Mouse (Mus musculus) embryo, embryonic 9.5 days (tissue): ENCODE data around the gene Scn1b.
A peak's percentile ranks its signal among the peaks of the same experiment; 100 is the strongest.

Experiments
- DNase-seq: peaks from one replicate; pipeline ENCODE4 v3.0.0-alpha.2; 2017; ENCODE audit errors: extremely low spot score

Scn1b gene

GRCm38 (mm10) chr7:31126851-31127724 is at the start of gene Scn1b:
Gene Scn1b (minus strand): TSS chr7:31127003.
- peak; percentile 45 for DNase-seq

- DNase-seq, result no peak
Measured at GRCm38 (mm10) chr7:31175096-31175495, 48.3 kb upstream of the Scn1b start.

GRCm38 (mm10) chr7:31174466-31174865 is 47.7 kb upstream of the Scn1b start:
- DNase-seq, result no peak

- no peak for DNase-seq
Measured at GRCm38 (mm10) chr7:31172238-31172637, 45.4 kb upstream of the Scn1b start.

- no peak for DNase-seq
Measured at GRCm38 (mm10) chr7:31170520-31170919, 43.7 kb upstream of the Scn1b start.

GRCm38 (mm10) chr7:31168412-31168811 is 41.6 kb upstream of the Scn1b start:
- no peak for DNase-seq

- DNase-seq, result no peak
Measured at GRCm38 (mm10) chr7:31164748-31165147, 37.9 kb upstream of the Scn1b start.

GRCm38 (mm10) chr7:31163666-31164577 is 37.1 kb upstream of the Scn1b start:
- DNase-seq, result no peak

- DNase-seq, result no peak
Measured at GRCm38 (mm10) chr7:31162324-31162723, 35.5 kb upstream of the Scn1b start.

GRCm38 (mm10) chr7:31161831-31162230 is 35.0 kb upstream of the Scn1b start:
- DNase-seq, result no peak

GRCm38 (mm10) chr7:31161246-31161645 is 34.4 kb upstream of the Scn1b start:
- no peak for DNase-seq

- no peak for DNase-seq
Measured at GRCm38 (mm10) chr7:31160763-31161162, 34.0 kb upstream of the Scn1b start.

GRCm38 (mm10) chr7:31156034-31156928 is 29.5 kb upstream of the Scn1b start:
- DNase-seq, result peak; percentile 52

GRCm38 (mm10) chr7:31155296-31156033 is 28.7 kb upstream of the Scn1b start, which contains the start of gene Gramd1a:
Gene Gramd1a (minus strand): TSS chr7:31155896.
- DNase-seq, result no peak

GRCm38 (mm10) chr7:31153536-31154320 is 26.9 kb upstream of the Scn1b start:
- DNase-seq, result no peak

GRCm38 (mm10) chr7:31151301-31152241 is 24.8 kb upstream of the Scn1b start:
- DNase-seq, result no peak

- peak; percentile 89 for DNase-seq
Measured at GRCm38 (mm10) chr7:31150566-31151300, 23.9 kb upstream of the Scn1b start.
